Mouse (Mus musculus) neutrophil, adult 5-6 weeks (primary cell): ENCODE data around the gene Sh3kbp1. TPM values are rescaled to one million over a fixed set of nuclear protein-coding genes. Genes with fewer than 3 reads are reported as not detected.

ENCODE experiments used
- ATAC-seq: fragments of 151-379, 151-347 bp; 2 replicates; pipeline ENCODE4 v1.8.0; 2017; ENCODE audit warnings: mild to moderate bottlenecking, moderate TSS enrichment; ENCODE audit not compliant: insufficient number of reproducible peaks, poor library complexity, low FRiP score, severe bottlenecking; ENCODE audit errors: extremely low read depth
- total RNA-seq: library from RNA; stranded (forward); fragments of 200-1000 nt; gene quantifications from 2 replicates; pipeline ENCODE4 v1.2.3, GENCODE M21; 2017

Gene Sh3kbp1
- total RNA-seq, 1 experiment from 2014 or later, result 190 TPM

DNA sequence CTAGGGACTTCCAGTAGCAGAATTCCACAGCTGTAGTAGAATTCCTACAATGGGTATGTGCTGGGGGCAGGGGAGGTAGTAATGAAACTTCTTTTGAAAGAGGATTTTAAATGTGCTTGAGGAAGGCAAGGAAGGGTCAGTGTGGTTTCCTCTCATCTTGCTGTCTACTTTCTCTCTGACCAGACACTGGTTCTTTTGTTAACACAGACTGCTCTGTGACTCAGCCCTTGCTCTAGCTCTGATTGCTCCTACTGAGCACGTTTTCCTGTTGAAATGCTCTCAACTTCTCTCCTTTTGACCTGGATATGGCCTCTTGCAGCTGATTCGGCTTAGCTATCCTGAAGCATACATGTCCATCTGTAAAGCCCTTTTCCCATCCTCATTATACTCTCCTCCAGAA lies 45.4 kb downstream of the Sh3kbp1 start:
- no peak for ATAC-seq

DNA sequence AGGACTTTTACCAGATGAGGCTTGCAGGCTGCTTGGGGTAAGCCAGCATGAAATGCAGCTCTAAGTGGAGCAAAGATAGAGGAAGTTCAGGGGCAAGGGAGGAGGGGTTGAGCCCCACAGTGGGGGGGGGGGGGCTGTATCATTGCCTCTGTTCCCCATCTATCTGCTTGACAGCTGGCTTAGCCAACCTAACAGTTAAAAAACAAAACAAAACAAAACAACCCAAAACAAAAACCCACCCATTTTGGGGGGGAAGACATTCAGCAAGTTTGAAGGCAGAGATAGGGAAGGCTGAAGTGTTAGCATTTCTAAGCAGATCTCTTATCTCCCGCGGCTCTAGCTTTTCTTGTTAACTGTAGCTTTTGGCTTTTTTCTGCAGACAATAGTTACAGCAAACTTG lies 49.2 kb downstream of the Sh3kbp1 start:
- peak; percentile 71 for ATAC-seq

DNA sequence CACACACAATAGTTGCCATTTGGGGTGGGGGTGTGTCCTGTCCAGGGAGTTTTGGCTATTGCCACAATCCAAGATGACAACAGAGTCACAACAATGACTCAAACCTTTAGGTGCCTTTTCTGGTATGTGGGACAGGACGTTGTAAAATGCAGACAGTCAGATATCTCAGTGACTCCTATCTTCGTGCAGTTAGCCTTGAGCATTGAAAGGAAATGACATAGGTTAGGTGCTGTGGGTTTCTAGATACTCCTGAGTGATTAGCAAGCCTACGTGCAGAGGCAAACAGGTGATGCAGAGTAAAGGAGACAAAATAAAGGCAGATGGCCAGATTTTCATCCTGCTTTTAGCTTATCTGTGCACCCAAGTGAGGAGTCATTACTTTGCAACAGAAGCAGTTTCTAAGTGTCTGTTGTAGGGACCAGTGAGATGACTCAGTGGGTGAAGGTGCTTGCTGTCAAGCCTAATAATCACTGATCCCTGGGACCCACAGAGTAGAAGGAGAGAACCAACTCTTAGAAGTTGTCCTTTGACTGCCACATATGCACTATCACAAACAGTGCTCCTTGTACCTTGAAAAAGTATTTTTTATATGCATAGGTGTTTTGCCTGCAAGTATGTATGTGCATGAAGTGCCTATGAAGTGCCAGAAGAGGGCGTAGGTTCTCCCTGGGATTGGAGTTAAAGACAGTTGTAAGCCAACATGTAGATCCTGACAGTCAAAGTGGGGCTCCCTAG lies 50.7 kb downstream of the Sh3kbp1 start:
- peak; percentile 44; the same call in 1 of the 2 replicates for ATAC-seq

- peak; percentile 35; the same call in 1 of the 2 replicates for ATAC-seq
These were observed 51.3 kb downstream of the Sh3kbp1 start for GRCm38 (mm10) chrX:159678320-159678835.

- no peak for ATAC-seq
These were observed 58.4 kb downstream of the Sh3kbp1 start for GRCm38 (mm10) chrX:159685521-159685920.

DNA sequence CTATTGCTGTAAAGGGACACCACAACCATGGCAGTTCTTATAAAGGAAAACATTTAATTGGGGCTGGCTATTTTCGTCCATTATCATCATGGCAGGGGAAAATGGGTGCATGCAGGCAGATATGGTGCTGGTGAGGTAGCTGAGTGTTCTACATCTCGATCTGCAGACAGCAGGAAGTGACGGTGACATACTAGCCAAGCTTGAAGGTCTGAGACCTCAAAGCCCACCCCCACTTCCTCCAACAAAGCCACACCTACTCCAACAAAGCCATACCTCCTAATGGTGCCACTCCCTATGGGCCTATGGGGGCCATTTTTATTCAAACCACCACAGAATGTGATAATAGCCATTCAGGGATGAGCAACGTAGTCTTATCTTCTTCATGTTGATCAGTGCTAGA lies 59.8 kb downstream of the Sh3kbp1 start:
- ATAC-seq, result peak; percentile 83; the same call in 1 of the 2 replicates

GRCm38 (mm10) chrX:159688698-159689097 lies 61.6 kb downstream of the Sh3kbp1 start:
- ATAC-seq, result no peak

- ATAC-seq, result no peak
These were observed 62.8 kb downstream of the Sh3kbp1 start for GRCm38 (mm10) chrX:159689785-159690416.

DNA sequence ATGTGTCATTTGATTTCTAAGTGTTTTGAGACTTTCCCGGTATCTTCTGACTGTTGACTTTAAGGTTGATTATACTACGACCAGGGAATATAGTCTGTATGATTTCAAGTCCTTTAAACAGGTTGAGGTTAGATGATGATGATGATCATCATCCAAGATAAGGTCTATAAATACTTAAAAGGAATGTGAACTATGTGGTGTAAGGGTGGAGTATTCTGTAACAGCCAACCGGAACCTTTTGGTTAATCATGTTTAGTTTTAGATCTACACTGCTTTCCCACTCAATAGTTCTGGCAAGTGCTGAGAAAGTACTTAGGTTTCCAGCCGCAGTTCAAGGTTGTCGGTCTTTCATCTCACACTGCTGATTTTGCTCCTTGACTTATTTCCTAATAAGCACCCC lies 66.1 kb downstream of the Sh3kbp1 start:
- ATAC-seq, result no peak

GRCm38 (mm10) chrX:159696545-159696944 lies 69.5 kb downstream of the Sh3kbp1 start:
- no peak for ATAC-seq

DNA sequence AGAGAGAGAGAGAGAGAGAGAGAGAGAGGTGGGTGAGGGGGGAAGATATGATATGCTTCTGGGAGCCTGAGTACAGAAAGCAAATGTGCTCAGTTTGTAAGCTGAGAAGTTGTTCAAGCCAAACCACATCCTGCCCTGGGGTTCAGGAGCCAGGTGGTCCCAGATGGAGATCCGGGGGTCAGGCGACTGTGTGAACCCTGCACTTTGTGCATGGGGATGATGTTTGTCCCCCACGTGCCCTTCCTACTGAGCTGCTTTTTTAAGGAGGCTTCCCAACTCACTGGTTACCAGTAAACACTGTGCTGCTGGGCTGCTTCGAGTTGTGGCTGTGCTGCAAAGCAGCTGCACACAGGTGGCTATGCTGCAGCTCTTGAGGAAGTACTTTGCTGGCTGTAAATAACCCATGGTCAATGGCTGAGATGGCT lies 70.0 kb downstream of the Sh3kbp1 start:
- peak; percentile 61 for ATAC-seq

DNA sequence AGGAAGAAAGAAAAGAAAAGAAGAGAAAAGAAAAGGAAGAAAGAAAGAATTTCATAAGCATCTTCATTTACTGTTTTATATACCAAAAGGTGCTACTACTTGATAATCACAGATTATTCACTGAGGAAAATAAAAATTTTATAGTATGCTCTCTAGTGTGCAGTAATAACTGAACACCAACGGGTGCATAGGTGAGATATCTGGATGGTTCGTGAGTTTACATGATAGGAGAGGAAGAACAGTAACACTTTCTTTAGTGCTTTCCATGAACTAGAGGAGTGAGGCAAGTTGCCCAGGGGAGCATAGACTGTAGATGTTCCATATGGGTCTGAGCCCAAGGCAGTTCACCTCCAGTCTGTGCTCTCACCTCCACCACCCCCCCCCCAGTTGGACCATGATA lies 75.8 kb downstream of the Sh3kbp1 start:
- ATAC-seq, result no peak

DNA sequence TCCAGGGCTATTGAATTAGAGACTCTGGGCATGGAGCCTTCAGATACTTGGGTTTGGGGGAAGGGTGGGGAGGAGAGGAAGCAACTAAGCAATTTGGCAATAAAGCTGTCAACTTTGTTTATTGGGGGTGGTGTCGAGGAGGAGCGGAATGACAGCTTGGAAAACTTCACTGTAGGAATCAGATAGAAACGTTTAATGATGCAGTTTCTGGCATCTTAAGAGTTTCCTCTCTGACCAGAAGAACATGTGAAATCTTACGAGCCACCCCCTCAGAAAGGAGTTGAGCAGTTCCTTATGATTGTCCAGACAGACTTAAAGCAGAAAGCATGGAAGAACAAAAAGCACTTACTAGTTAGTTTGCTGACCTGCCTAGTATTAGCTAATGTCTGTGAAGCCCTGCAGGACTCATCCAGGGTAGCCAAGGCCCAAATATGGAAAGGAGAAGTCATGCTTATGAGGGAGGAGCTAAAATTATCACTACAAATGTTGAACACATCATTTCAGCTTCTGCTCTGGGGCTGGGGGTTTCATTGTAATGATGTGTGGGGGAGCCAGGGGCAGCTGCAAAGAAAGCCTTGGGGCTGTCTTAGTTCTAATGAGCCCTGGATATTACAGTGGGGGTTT lies 77.4 kb downstream of the Sh3kbp1 start:
- 0 out of 2 replicates have a peak, but pooled peaks have one; percentile 26 for ATAC-seq

DNA sequence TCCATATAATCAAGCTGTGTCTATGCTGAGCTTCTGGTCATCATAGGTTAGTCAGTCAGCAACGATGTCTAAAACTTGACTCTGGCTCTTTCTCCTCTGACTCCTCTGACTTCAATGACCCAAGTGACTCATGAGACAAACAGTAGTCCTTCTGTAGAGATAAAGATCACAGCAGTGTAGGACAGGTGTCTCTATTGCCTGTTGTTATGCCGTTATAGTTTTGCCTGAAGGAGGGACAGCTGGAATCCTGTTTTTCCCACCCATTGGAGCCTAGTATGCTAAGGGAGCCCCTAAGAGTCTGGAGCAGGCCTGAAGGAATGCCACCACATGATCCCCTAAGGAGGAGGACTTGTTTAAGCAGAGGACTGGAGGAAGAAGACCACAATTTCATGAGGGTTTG lies 78.3 kb downstream of the Sh3kbp1 start:
- no peak for ATAC-seq

- ATAC-seq, result peak; percentile 66; the same call in 1 of the 2 replicates
These were observed 81.2 kb downstream of the Sh3kbp1 start for GRCm38 (mm10) chrX:159708076-159708830.

DNA sequence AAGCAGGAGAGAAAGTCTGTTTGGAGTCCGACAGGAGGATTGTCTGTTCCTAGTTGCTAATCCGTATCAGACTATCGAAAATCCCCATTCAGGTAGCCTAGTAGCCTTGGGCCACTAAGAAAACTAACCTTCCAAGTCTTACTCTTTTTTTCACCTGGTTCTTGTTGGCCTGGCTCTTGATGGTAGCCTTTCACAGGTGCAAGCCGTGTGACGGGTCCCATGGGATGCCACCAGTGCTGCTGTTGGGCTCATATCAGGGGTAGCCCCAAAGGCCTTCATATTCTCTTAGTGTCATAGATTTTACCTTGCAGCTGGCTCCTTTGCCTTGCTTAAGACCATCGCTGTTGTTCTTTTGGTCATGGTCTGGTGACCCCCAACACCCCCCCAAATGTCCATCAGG lies 82.2 kb downstream of the Sh3kbp1 start:
- ATAC-seq, result no peak

DNA sequence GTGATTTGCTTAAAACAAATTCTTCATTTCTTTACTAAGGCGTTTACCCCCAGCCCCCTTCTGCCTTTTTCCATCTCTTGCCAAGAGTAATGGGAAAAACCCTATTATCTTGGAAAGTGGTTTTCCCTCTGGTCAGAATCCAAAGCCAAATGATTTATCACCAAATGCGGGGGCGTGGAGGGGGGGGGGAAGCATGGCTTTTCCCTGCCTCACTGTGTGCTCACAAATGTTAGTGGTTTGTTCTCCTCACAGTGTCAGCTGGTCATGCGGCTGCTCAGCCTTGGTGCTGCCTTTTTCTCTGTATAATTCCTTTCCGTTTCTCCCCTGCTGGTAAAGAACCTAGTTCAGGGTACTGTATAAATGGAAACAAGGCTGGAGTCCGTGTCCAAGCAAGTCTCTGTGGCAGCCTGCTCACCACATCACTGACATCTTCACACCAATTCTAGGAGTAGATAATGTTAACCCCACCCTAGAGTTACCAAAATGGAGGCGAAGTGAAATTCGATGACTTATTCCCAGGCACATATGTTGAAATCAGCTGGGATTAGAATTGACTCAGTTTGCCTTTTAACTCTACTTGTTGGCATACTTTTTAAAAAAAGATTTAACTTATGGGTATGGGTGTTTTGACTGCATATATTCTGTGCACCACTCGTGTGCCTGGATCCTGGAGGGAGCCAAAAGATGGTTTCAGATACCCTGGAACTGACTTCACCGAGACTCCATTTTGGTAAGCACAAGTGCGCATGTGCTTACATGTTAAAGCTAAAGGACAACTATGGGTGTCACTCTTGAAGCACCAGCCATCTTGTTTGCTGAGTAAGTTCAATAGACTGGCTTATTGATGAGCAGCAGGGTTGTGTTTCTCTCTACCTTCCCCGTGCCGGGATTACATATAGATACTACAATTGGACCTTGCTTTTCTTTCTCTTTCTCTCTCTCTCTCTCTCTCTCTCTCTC lies 84.3 kb downstream of the Sh3kbp1 start:
- ATAC-seq, result no peak

DNA sequence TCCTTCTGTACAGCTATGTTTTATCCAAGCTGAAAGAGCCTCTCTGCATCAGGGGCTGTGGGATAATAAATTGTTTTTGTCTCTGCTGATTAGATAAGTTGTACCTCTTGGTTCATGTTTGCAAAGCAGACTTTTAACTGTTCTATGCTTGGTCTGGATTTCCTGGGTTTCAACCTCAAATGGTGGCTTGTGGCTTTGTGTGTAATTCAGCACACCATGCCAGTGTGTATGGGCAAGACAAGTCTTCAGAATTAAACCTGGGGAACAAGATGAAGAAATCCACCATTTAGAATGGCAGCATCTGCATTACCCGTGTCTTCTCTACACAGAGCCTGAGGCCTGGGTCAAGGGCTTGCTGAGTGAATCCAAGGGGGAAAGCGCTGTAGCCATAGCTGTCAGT lies 86.1 kb downstream of the Sh3kbp1 start:
- no peak for ATAC-seq
